Mouse (Mus musculus): ENCODE results near the gene Gm49416. TPM values are rescaled to one million over a fixed set of nuclear protein-coding genes. Genes with fewer than 3 reads are reported as not detected.
A peak's percentile ranks its signal among the peaks of the same experiment; 100 is the strongest.

The Gm49416 gene
- total RNA-seq, 2 experiments from 2014 or later = 4.2 to 5.8 TPM

- DNase-seq = no peak
- intact Hi-C loops (cut with DNase I) = no loop called here
These were observed 30.3 kb downstream of the Gm49416 start for GRCm38 (mm10) chr19:8919000-8919399.

DNA sequence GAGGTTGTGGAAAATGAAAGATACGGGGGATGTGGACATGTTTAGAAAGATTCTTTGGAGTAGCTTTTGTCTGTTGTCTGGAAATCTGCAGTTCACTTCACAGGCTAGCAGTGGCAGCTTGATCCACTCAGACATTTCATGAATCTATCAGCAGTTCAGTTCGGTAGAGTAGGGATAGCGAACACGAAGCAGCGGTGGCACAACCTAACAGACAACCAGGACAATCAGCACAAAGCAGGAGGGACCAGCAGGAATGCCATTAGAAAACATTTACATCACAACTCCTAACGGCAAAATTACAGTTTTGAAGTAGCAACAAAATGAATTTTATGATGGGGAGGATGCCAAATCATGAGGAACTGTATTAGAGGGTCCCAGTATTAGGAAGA is 31.0 kb downstream of the Gm49416 start:
- intact Hi-C loops (cut with DNase I) = no loop called here
- DNase-seq = no peak

DNA sequence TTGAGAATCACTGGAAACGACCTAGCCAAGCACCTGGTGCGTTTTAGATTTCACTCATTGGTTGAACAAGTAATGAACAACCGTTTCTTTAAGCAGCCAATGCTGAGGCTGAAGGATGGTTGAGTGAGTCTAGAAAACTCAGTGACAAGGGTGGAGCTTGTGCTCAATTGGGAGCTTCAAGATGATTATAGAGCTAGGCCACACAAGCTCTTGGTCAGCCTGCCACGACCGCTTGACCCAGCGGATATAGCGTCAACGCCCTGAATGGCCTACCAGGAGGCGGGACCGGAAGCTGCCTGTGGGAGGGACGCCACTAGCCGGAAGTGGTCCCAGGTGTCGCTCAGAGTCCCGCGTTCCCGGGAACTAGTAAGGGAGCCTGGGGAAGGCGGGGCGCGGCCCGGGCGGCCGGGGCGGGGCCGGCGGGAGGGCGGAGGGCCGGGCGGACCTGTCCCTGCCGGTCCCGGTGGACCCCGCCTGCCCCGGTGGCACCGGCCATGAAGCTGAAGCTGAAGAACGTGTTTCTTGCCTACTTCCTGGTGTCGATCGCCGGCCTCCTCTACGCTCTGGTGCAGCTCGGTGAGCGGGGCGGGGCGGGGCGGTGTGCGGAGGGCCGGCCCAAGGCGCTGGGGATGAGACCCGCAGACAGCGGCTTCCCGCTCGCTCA is 31.5 kb downstream of the Gm49416 start, which contains the start of gene B3gat3:
B3gat3 (plus strand) TSS at position 302 of the 664 bp plus-strand sequence.
- intact Hi-C loops (cut with DNase I) = no loop called here

DNA sequence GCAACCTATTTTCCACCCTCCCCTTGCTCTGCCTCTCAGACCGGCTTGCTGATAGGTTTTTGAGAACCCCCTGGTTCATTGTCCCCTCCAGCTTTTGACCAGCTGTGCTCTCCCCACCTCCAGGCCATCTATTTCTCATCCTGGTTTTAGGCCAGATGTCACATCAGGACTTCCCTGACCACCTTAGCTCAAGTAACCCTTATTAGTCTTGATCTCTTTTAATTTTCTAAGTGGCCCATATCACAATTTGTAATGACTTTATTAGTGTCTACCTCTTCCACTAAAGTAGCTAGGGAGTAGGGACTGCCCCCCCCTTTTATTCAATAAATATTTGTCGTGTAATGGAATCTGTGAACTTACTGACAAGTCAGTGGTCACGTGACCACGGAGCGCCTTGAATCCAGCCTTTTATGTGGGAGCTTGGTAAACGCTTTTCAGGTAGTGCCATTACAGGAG is 32.1 kb downstream of the Gm49416 start:
- intact Hi-C loops (cut with DNase I) = no loop called here
- no peak for DNase-seq

More for the DNA sequence above, 31.5 kb downstream of the Gm49416 start, which contains the start of gene B3gat3:
- peak; percentile 94 for DNase-seq

DNA sequence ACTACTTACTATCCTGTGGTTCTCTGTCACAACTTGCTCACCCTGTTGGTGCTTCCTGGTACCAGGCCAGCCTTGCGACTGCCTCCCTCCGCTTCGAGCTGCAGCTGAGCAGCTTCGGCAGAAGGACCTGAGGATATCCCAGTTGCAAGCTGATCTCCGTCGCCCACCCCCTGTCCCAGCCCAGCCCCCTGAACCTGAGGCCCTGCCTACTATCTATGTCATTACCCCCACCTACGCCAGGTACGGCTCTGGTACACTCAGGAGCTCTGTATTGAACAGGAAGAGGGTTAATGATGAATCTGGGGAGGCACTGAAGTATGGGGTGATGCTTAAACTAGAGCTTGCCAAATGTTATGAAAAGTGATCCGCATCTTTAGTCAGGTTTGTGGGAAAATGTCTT is 33.0 kb downstream of the Gm49416 start:
- DNase-seq = no peak
- intact Hi-C loops (cut with DNase I) = no loop called here

- DNase-seq = no peak
- intact Hi-C loops (cut with DNase I) = no loop called here
These were observed 38.0 kb downstream of the Gm49416 start for GRCm38 (mm10) chr19:8926766-8927165.

DNA sequence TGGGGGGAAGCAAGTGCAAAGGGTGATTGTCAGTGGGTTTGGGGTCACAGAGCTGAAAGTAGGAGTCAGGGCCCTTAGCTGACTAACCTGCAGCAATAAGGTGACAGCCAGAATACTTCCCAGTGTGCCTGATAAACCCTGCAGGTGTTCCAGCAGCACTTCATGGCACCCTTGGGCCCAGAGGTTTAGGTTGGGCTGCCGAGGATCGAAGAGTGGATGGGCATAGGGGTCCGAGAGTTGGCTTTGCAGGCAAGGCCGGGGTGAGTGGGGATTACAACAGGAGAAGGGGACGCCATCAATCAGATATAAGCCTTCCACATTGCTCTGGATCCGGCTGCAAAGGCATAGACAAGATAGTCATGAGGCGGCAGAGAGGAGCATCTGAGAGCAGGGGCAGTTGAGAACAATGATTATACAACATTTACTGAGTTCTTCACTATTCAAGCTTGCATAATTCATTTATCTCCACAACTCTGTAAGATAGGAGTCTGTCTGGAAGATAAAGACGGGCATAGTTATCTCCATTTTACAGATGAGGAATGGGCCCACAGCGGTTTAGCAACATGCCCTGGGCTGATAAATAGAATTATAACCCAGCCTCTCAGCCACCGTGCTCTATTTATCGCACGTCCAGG is 39.3 kb downstream of the Gm49416 start:
- intact Hi-C loops (cut with DNase I) = no loop called here

DNA sequence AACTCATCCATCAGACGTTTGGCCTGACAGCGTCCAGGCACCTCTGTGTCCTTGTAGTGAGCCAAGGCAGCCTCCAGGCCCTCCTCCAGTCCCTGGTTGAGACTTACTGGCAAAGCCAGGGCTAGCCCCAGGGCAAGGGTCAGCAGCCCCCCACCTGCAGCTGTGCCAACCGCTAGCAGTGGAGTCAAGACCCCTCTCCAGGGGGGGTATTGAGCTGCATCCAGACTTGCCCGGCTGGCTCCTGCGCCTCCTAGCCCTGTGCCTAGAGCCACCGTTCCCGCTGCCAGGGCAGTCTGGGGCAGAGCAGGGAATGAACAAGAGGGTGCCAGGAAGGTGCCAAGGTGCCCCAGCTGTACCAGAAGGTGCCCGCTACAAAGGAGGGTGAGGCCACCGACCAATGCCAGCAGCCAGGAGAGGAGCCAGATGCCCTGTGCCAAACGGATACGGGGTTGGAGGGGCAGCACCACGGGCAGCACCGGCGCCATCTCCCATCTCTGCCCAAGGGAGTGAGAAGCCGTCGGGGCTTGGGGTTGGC is 40.0 kb downstream of the Gm49416 start:
- intact Hi-C loops (cut with DNase I) = no loop called here
- DNase-seq = peak; percentile 71

More for the DNA sequence above, 39.3 kb downstream of the Gm49416 start:
- no peak for DNase-seq

DNA sequence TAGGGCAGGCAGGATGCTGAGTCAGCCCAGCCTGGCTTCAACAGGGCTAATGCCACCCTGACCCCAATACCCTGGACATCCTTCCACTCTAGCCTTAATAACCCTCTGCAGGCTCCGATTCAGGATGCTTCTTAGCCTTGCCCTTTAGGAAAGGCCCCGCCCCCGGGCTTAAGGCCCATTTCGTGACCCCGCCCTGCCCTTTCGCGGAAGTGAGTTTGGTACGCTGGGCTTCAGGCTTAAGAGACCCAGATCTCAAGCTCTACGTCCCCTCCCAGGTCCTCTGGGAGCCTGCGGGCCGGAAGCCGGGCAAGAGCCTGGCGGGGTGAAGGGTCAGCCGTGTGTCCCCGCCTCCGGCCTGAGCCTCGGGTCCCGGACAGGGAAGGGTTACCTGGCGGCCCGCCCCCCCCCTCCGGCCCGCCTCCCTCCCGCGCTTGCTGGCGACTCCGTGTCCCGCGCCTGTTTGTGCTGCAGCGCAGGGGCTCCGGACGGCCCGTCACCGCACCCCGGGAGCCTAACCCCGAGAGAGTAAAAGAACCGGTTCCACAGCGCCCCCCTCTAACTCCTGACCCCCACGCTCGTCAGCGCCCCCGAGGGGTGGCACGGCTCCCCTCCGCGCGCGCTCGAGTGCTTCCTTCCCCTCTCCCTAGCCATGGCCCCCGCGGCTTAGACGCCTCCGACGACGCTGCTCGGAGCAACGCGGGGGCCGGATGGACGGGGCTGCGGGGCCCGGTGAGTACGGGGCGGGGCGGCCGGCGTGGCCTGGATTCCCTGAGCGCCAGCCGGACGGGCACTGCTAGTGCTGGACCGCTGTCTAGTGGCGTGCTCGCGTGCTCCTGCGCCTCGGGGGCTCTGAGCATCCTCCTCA is 40.7 kb downstream of the Gm49416 start, which contains the start of the genes Rom1 and Eml3:
Rom1 (minus strand) TSS at position 133 of the 865 bp plus-strand sequence.
Eml3 (plus strand) TSS at position 329 of the 865 bp plus-strand sequence.
- DNase-seq = peak; percentile 73
- intact Hi-C loops (cut with DNase I) = no loop called here

DNA sequence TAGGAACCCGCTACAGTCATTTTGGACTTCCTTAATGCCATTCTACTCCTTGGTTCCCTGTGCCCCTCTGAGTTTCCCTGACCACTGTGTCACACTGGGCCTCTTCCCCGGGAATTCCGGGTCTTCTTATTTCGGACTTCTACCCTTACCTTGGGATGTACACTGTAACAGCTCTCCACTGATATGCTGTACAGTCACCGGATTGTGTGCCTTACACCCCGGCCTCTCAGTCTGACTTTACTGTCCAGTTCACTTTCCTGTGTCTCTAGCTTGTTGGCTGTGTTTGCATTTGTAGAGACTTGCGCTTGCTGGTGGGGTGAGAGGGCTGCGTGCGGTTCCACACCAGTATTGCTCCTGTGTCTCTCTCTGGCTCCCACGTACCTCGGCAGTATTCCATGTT is 41.4 kb downstream of the Gm49416 start:
- intact Hi-C loops (cut with DNase I) = no loop called here
- DNase-seq = no peak

DNA sequence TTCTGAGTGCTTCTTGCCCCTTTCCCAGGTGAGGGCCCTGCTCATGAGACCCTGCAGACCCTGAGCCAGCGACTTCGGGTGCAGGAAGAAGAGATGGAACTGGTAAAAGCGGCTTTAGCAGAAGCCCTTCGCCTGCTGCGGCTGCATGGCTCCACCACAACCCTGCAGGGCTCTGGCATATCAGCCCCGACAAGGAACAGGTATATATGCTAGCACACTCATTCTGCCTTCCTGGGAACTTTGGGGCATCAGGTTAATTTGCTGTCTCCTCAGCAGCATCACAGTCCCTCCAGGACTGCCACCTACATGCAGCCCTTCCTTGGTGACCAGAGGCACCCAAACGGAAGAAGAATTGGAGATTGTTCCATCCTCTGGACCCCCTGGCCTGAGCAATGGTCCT is 42.0 kb downstream of the Gm49416 start:
- intact Hi-C loops (cut with DNase I) = no loop called here
- no peak for DNase-seq

DNA sequence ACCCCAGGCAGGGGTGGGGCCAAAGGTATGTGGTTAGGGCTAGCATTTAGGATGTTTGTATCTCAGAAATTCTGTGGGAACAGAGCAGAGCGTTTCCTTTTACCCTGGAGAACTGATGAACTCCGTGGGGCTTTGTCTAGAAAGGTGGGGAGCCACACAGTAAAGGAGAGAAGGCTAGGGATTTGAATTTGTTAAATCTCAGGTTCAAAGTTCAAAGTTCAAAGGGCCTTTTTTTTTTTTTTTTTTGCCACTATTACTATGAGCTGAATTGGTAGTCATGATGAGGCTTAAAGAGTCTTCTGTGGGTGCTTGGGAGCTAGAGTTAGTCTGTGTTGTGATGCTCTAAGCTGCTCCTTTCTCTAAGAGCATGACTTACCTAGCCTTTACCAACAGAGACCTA is 48.0 kb downstream of the Gm49416 start:
- DNase-seq = no peak
- intact Hi-C loops (cut with DNase I) = no loop called here

- intact Hi-C loops (cut with DNase I) = loop anchor here (10.0 kb wide), 1 partner anchor 106 kb away; the partner anchor contains the start of genes Bscl2 and Gng3
- DNase-seq = no peak
These were observed 51.9 kb downstream of the Gm49416 start for GRCm38 (mm10) chr19:8940526-8941133.

DNA sequence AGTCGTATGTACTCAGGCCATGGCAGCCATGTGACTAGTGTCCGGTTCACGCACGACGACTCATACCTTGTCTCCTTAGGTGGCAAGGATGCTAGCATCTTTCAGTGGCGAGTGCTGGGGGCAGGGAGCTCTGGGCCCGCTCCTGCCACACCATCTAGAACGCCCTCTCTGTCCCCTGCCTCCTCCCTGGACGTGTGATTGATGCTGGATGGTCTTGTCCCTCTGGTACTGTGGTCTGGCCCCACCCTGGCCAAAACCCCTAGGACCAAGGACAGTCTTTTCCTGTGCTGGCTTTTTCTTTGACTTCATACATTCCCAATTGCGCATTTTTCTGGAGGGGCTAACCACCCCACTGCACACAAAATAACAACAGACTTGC is 52.4 kb downstream of the Gm49416 start:
- no peak for DNase-seq
- intact Hi-C loops (cut with DNase I) = loop anchor here (10.0 kb wide), 1 partner anchor 106 kb away; the partner anchor contains the start of genes Bscl2 and Gng3

- peak; percentile 99 for DNase-seq
- intact Hi-C loops (cut with DNase I) = loop anchor here (10.0 kb wide), 1 partner anchor 107 kb away; the partner anchor contains the start of genes Bscl2 and Gng3
These were observed 52.9 kb downstream of the Gm49416 start, which contains the start of gene Mta2 for GRCm38 (mm10) chr19:8941515-8942217. Gene Mta2 (plus strand): TSS chr19:8941875.

DNA sequence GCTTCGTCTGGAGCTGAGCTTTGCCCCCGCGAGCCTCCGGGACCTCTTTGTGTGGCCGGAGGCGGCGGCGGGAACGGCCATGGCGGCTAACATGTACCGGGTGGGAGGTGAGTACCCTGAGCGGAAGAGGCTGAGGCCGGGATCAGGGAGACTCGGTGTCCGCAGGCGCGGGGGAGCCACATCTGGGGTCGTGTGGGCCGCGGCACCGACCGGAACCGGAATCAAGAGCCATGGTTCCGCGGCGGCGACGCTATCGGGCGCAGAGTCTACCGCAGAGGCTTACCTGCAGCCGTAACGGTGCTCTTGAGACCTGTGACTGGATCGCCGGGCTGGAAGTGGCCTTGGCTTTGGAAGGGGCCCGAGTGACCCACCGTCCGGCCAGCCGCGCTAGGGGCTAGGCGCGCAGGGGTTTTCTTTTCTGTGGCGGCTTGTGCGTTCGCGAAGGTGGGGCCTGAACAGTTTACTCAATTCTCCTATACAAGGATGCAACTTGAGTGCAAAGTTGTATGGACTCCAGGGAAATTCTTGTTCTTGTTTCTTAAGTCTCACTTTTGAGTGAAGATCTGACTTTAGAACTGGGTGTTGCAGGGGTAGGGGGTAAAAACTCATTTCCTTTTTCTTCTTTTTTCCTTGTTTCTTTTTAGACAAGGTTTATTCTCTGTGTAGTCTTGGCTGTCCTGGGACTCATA is 53.7 kb downstream of the Gm49416 start:
- DNase-seq = no peak
- intact Hi-C loops (cut with DNase I) = loop anchor here (10.0 kb wide), 1 partner anchor 108 kb away; the partner anchor contains the start of genes Bscl2 and Gng3

DNA sequence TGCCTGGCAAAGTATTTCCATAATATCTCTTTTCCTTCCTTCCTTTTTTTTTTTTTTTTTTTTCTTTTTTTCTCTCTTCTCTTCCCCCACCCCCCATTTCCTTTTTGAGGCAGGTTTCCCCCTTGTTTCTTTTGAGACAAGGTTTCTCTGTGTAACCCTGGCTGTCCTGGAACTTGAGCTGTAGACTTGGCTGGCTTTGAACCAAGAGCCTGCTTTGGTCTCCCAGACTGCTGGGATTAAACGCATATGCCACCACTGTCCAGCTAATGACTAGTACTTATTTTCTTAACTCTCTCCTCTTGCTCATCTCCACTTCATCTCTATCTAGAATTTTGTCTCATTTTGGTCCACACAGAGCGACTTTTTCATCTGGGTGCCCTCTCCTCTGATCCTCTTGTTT is 54.3 kb downstream of the Gm49416 start:
- DNase-seq = no peak
- intact Hi-C loops (cut with DNase I) = loop anchor here (10.0 kb wide), 1 partner anchor 108 kb away; the partner anchor contains the start of genes Bscl2 and Gng3

DNA sequence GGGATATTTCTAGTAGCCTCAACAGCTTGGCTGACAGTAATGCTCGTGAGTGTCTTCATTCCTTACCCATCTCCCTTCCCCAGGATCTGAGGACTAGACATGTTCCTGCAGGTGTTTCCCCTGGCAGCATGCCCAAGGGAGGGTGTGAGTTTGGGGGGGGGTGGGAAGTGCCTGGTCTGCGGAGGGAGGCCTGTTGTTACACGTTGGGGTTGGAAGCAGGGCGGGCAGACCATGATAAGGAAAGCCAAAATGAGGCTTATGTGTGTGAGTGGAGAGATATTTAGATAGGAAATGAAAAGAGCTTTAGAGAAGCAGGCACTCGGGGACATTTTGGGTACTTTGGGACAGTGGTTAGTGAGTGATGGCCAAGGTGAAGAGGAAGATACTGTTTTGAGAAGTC is 55.3 kb downstream of the Gm49416 start:
- intact Hi-C loops (cut with DNase I) = loop anchor here (10.0 kb wide), 1 partner anchor 109 kb away; the partner anchor contains the start of genes Bscl2 and Gng3
- no peak for DNase-seq

DNA sequence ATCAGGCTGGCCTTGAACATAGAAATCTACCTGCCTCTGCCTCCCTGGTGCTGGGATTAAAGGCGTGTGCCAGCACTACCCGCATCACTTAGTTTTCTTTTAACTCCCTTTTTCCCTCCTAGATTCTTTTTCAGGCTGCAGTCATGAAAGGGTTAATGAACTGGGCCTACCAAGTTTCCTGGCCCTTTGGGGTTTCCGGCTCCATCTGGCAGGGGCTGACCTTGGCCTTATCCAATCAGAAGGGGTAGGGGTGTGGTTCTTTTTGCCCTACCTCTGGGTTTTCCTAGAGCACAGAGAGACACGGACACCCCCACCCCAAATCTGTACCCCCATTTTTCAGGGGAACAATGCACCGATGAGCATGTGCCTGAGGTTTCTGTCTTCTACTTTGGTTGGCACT is 56.0 kb downstream of the Gm49416 start:
- peak; percentile 84 for DNase-seq

More for the DNA sequence above, 56.0 kb downstream of the Gm49416 start:
- intact Hi-C loops (cut with DNase I) = loop anchor here (10.0 kb wide), 1 partner anchor 110 kb away; the partner anchor contains the start of genes Bscl2 and Gng3

Data from left cerebral cortex, postnatal 4 days (tissue).